Mouse (Mus musculus) CH12.LX (cell line): ENCODE data around the gene Ppfibp2. TPM values are rescaled to one million over a fixed set of nuclear protein-coding genes. Genes with fewer than 3 reads are reported as not detected.

ENCODE experiments used
- DNase-seq: peaks from one replicate; pipeline ENCODE4 v3.0.0-alpha.2; 2013; ENCODE audit errors: extremely low read depth
- H3K27ac ChIP-seq: 2 replicates; pipeline ENCODE4 v1.5.1; 2012; ENCODE audit warnings: low read depth, mild to moderate bottlenecking, control low read depth, moderate library complexity; ENCODE audit not compliant: insufficient read depth
- H3K27me3 ChIP-seq: replicated peaks from 2 replicates; pipeline ENCODE3; 2012; ENCODE audit warnings: inconsistent platforms
- H3K36me3 ChIP-seq, 2 experiments: replicated peaks in 1 of 2; 2 replicates each; pipeline versions ENCODE3 to v1.6.1; 2012; ENCODE audit warnings: inconsistent platforms in 1 of 2, low read length in 1 of 2, mild to moderate bottlenecking in 1 of 2, mixed read lengths in 1 of 2, moderate library complexity in 1 of 2; ENCODE audit not compliant: control insufficient read depth in 1 of 2, insufficient read depth in 1 of 2
- H3K4me1 ChIP-seq, 2 experiments: 2 replicates each; pipeline ENCODE4 v1.6.1; 2012; ENCODE audit warnings: inconsistent platforms in 1 of 2, moderate library complexity in 1 of 2; ENCODE audit not compliant: insufficient read depth in 2 of 2, control insufficient read depth in 1 of 2
- H3K4me2 ChIP-seq: 2 replicates; pipeline ENCODE4 v1.6.1; 2012; ENCODE audit warnings: low read depth, mild to moderate bottlenecking, control low read depth; ENCODE audit not compliant: poor library complexity, insufficient read depth, severe bottlenecking
- H3K4me3 ChIP-seq, 3 experiments: fragments of 150-350 bp in 1 of 3; sonication (generic) in 1 of 3; replicated peaks in 1 of 3; 2 replicates each; pipeline versions ENCODE3 to v1.5.1; 2011 to 2012; ENCODE audit warnings: low read depth in 2 of 3, low read length in 2 of 3, mild to moderate bottlenecking in 2 of 3, moderate library complexity in 2 of 3, control low read depth in 1 of 3, improper control_type of control experiment in 1 of 3, inconsistent platforms in 1 of 3, mixed read lengths in 1 of 3; ENCODE audit not compliant: poor library complexity in 1 of 3
- H3K79me2 ChIP-seq: replicated peaks from 2 replicates; pipeline ENCODE4 v1.6.1; 2012; ENCODE audit warnings: mild to moderate bottlenecking, moderate library complexity; ENCODE audit not compliant: control insufficient read depth, poor library complexity, insufficient read depth, severe bottlenecking; ENCODE audit errors: extremely low read depth
- H3K9ac ChIP-seq: 2 replicates; pipeline ENCODE4 v1.6.1; 2012; ENCODE audit warnings: low read depth, mild to moderate bottlenecking, control low read depth, moderate library complexity; ENCODE audit not compliant: insufficient read depth
- H3K9me3 ChIP-seq: replicated peaks from 2 replicates; pipeline ENCODE3; 2012; ENCODE audit warnings: low read length, inconsistent platforms, mixed read lengths
- BHLHE40 ChIP-seq: IDR thresholded peaks from 2 replicates; pipeline ENCODE4 v1.6.1; 2011; ENCODE audit warnings: mild to moderate bottlenecking, low read depth, low read length, improper control_type of control experiment
- CHD1 ChIP-seq: IDR thresholded peaks from 2 replicates; pipeline ENCODE4 v1.6.1; 2012; ENCODE audit warnings: low read depth, low read length, improper control_type of control experiment, inconsistent platforms
- CHD2 ChIP-seq: IDR thresholded peaks from 2 replicates; pipeline ENCODE4 v1.6.1; 2011; ENCODE audit warnings: low read length, improper control_type of control experiment
- CTCF ChIP-seq, 2 experiments: IDR thresholded peaks in 1 of 2; conservative IDR thresholded peaks in 1 of 2; 2 replicates each; pipeline ENCODE4 v1.5.1; 2011 to 2012; ENCODE audit warnings: low read depth in 2 of 2, low read length in 2 of 2, improper control_type of control experiment in 1 of 2, inconsistent platforms in 1 of 2, mild to moderate bottlenecking in 1 of 2, moderate library complexity in 1 of 2
- E2F4 ChIP-seq: IDR thresholded peaks from 2 replicates; pipeline ENCODE4 v1.6.1; 2011; ENCODE audit warnings: low read depth, low read length, improper control_type of control experiment; ENCODE audit not compliant: insufficient replicate concordance
- ELF1 ChIP-seq: IDR thresholded peaks from 2 replicates; pipeline ENCODE4 v1.6.1; 2014; ENCODE audit warnings: low read depth, mild to moderate bottlenecking, inconsistent platforms, low read length, improper control_type of control experiment
- EP300 ChIP-seq: IDR thresholded peaks from 2 replicates; pipeline ENCODE4 v1.6.1; 2011; ENCODE audit warnings: low read length, improper control_type of control experiment
- ETS1 ChIP-seq: conservative IDR thresholded peaks from 2 replicates; pipeline ENCODE4 v1.6.1; 2012; ENCODE audit warnings: low read depth, mild to moderate bottlenecking, inconsistent platforms, low read length, improper control_type of control experiment, moderate library complexity
- GABPA ChIP-seq: IDR thresholded peaks from 2 replicates; pipeline ENCODE4 v1.6.1; 2012; ENCODE audit warnings: low read depth, low read length, improper control_type of control experiment, inconsistent platforms; ENCODE audit not compliant: insufficient replicate concordance
- HCFC1 ChIP-seq: IDR thresholded peaks from 2 replicates; pipeline ENCODE4 v1.6.1; 2012; ENCODE audit warnings: low read depth, mild to moderate bottlenecking, inconsistent platforms, low read length, improper control_type of control experiment
- IRF4 ChIP-seq: IDR thresholded peaks from 2 replicates; pipeline ENCODE4 v1.6.1; 2014; ENCODE audit warnings: low read depth, mild to moderate bottlenecking, inconsistent platforms, low read length, improper control_type of control experiment
- JUN ChIP-seq: IDR thresholded peaks from 2 replicates; pipeline ENCODE4 v1.6.1; 2011; ENCODE audit warnings: low read depth, mild to moderate bottlenecking, low read length, improper control_type of control experiment, moderate library complexity; ENCODE audit not compliant: insufficient read depth
- JUND ChIP-seq: conservative IDR thresholded peaks from 2 replicates; pipeline ENCODE4 v1.6.1; 2011; ENCODE audit warnings: low read depth, low read length, improper control_type of control experiment
- KAT2A ChIP-seq: IDR thresholded peaks from 2 replicates; pipeline ENCODE4 v1.6.1; 2012; ENCODE audit warnings: low read length, improper control_type of control experiment, inconsistent platforms; ENCODE audit not compliant: insufficient replicate concordance
- MAFK ChIP-seq: IDR thresholded peaks from 2 replicates; pipeline ENCODE4 v1.6.1; 2011; ENCODE audit warnings: low read length, improper control_type of control experiment; ENCODE audit not compliant: insufficient replicate concordance
- MAX ChIP-seq: IDR thresholded peaks from 2 replicates; pipeline ENCODE4 v1.6.1; 2011; ENCODE audit warnings: low read length, improper control_type of control experiment
- MAZ ChIP-seq: IDR thresholded peaks from 2 replicates; pipeline ENCODE4 v1.6.1; 2012; ENCODE audit warnings: low read depth, mild to moderate bottlenecking, inconsistent platforms, low read length, improper control_type of control experiment, moderate library complexity
- MEF2A ChIP-seq: IDR thresholded peaks from 2 replicates; pipeline ENCODE4 v1.6.1; 2014; ENCODE audit warnings: low read depth, mild to moderate bottlenecking, inconsistent platforms, low read length, improper control_type of control experiment, borderline replicate concordance
- MXI1 ChIP-seq: IDR thresholded peaks from 2 replicates; pipeline ENCODE4 v1.6.1; 2011; ENCODE audit warnings: mild to moderate bottlenecking, low read depth, low read length, improper control_type of control experiment
- MYC ChIP-seq: IDR thresholded peaks from 2 replicates; pipeline ENCODE4 v1.6.1; 2011; ENCODE audit warnings: low read depth, mild to moderate bottlenecking, improper control_type of control experiment, low read length
- NELFE ChIP-seq: IDR thresholded peaks from 2 replicates; pipeline ENCODE4 v1.6.1; 2011; ENCODE audit warnings: low read depth, low read length, improper control_type of control experiment
- NRF1 ChIP-seq: IDR thresholded peaks from 2 replicates; pipeline ENCODE4 v1.6.1; 2014; ENCODE audit warnings: low read depth, mild to moderate bottlenecking, inconsistent platforms, low read length, improper control_type of control experiment, moderate library complexity
- PAX5 ChIP-seq: IDR thresholded peaks from 2 replicates; pipeline ENCODE4 v1.6.1; 2012; ENCODE audit warnings: low read length, inconsistent platforms, mixed read lengths
- POLR2A ChIP-seq: IDR thresholded peaks from 2 replicates; pipeline ENCODE4 v1.6.1; 2011; ENCODE audit warnings: low read depth, mild to moderate bottlenecking, improper control_type of control experiment, low read length
- POLR2AphosphoS2 ChIP-seq: IDR thresholded peaks from 2 replicates; pipeline ENCODE4 v1.6.1; 2011; ENCODE audit warnings: low read depth, low read length, improper control_type of control experiment
- RAD21 ChIP-seq: IDR thresholded peaks from 2 replicates; pipeline ENCODE4 v1.6.1; 2011; ENCODE audit warnings: low read depth, mild to moderate bottlenecking, low read length, improper control_type of control experiment, moderate library complexity
- RCOR1 ChIP-seq: conservative IDR thresholded peaks from 2 replicates; pipeline ENCODE4 v1.6.1; 2012; ENCODE audit warnings: low read depth, mild to moderate bottlenecking, inconsistent platforms, low read length, improper control_type of control experiment
- SIN3A ChIP-seq: IDR thresholded peaks from 2 replicates; pipeline ENCODE4 v1.6.1; 2012; ENCODE audit warnings: low read length, improper control_type of control experiment, inconsistent platforms
- SMC3 ChIP-seq: IDR thresholded peaks from 2 replicates; pipeline ENCODE4 v1.6.1; 2011; ENCODE audit warnings: low read depth, low read length, improper control_type of control experiment
- TBP ChIP-seq: conservative IDR thresholded peaks from 2 replicates; pipeline ENCODE4 v1.6.1; 2011; ENCODE audit warnings: low read depth, low read length, improper control_type of control experiment
- TCF12 ChIP-seq: IDR thresholded peaks from 2 replicates; pipeline ENCODE4 v1.6.1; 2014; ENCODE audit warnings: low read depth, mild to moderate bottlenecking, inconsistent platforms, low read length, improper control_type of control experiment
- UBTF ChIP-seq: IDR thresholded peaks from 2 replicates; pipeline ENCODE4 v1.6.1; 2012; ENCODE audit warnings: low read depth, mild to moderate bottlenecking, inconsistent platforms, low read length, improper control_type of control experiment, moderate library complexity
- USF1 ChIP-seq: IDR thresholded peaks from 2 replicates; pipeline ENCODE4 v1.6.1; 2014; ENCODE audit warnings: low read depth, mild to moderate bottlenecking, inconsistent platforms, low read length, improper control_type of control experiment
- USF2 ChIP-seq: conservative IDR thresholded peaks from 2 replicates; pipeline ENCODE4 v1.6.1; 2011; ENCODE audit warnings: low read depth, low read length, improper control_type of control experiment
- ZC3H11A ChIP-seq: IDR thresholded peaks from 2 replicates; pipeline ENCODE4 v1.6.1; 2012; ENCODE audit warnings: low read depth, mild to moderate bottlenecking, inconsistent platforms, low read length, improper control_type of control experiment
- ZKSCAN1 ChIP-seq: IDR thresholded peaks from 2 replicates; pipeline ENCODE4 v1.6.1; 2012; ENCODE audit warnings: low read depth, inconsistent platforms, low read length, improper control_type of control experiment, borderline replicate concordance
- ZMIZ1 ChIP-seq: IDR thresholded peaks from 2 replicates; pipeline ENCODE4 v1.6.1; 2012; ENCODE audit warnings: low read depth, mild to moderate bottlenecking, inconsistent platforms, low read length, improper control_type of control experiment
- ZNF384 ChIP-seq: IDR thresholded peaks from 2 replicates; pipeline ENCODE4 v1.6.1; 2012; ENCODE audit warnings: low read depth, low read length, improper control_type of control experiment, inconsistent platforms
- dilution Hi-C: fragments of 300-500 bp; cut with MboI; formaldehyde crosslinking; loops from 2 replicates; pipeline ENCODE4 v1.14.3; 2020; ENCODE audit warnings: low sequenced_read_pairs; ENCODE audit not compliant: extremely low pct_unique_long_range_greater_than_20kb, extremely low pct_ligation_motif_present
- in situ Hi-C: fragments of 300-500 bp; cut with MboI; formaldehyde crosslinking; loops from 3 replicates; pipeline ENCODE4 v1.14.3; 2019; ENCODE audit warnings: low sequenced_read_pairs, low pct_ligation_motif_present, low pct_unique_long_range_greater_than_20kb, mixed read lengths
- polyA plus RNA-seq: library from polyadenylated mRNA; unstranded; fragments of >175 nt; gene quantifications from 2 replicates; pipeline ENCODE4 v1.2.1, GENCODE M21; 2012; ENCODE audit warnings: low read depth; ENCODE audit not compliant: insufficient read length
- total RNA-seq, 2 experiments: library from RNA; depleted of rRNA; stranded (reverse); fragments of 300-350 nt in 1 of 2; fragments of >200 nt in 1 of 2; gene quantifications; 2 replicates each; pipeline ENCODE4 v1.2.3; 2012 to 2014

Gene Ppfibp2
- total and polyA plus RNA-seq, 3 experiments = 30.2 to 40.3 (median 40.2) TPM

- in situ Hi-C loops = no loop called here
- DNase-seq = peak; percentile 95
- peak overlapping the region; percentile 98 for H3K27ac ChIP-seq
- peak overlapping the region; percentile 67 for H3K4me2 ChIP-seq
- H3K4me3 ChIP-seq = no peak overlapping the region
- dilution Hi-C loops = no loop called here
- H3K27me3 ChIP-seq = no peaks in the 10 kb centered on the region
- peaks cover 17 to 66% of the 10 kb centered on the region in 2 experiments for H3K36me3 ChIP-seq
- H3K9me3 ChIP-seq = no peaks in the 10 kb centered on the region
- H3K79me2 ChIP-seq = peaks cover 55% of the 10 kb centered on the region
- TF ChIP-seq EP300 (peak; percentile 94), POLR2AphosphoS2 (no peak), USF2 (no peak), RCOR1 (peak; percentile 93), USF1 (no peak), SIN3A (peak; percentile 72), TCF12 (peak; percentile 90), POLR2A (peak; percentile 25; the same call in 1 of the 2 replicates), IRF4 (peak; percentile 93), ZNF384 (peak; percentile 87), ETS1 (peak; percentile 86), PAX5 (no peak), ELF1 (peak; percentile 41; the same call in 1 of the 2 replicates), ZMIZ1 (no peak), CHD2 (peak; percentile 77), JUN (peak; percentile 75; the same call in 1 of the 2 replicates), HCFC1 (0 out of 2 replicates have a peak, but pooled peaks have one; percentile 24), MXI1 (0 out of 2 replicates have a peak, but pooled peaks have one; percentile 22), ZKSCAN1 (0 out of 2 replicates have a peak, but pooled peaks have one; percentile 17), MAFK (peak; percentile 85), ZC3H11A (no peak), MAZ (peak; percentile 74), KAT2A (no peak), BHLHE40 (peak; percentile 89), TBP (no peak), GABPA (no peak), SMC3 (peak; percentile 12), NELFE (no peak), E2F4 (no peak), JUND (peak; percentile 79), CHD1 (peak; percentile 78; the same call in 1 of the 2 replicates), NRF1 (no peak), MYC (peak; percentile 58; the same call in 1 of the 2 replicates), MEF2A (peak; percentile 97), CTCF (conservative IDR thresholded peaks at IDR 0.05 in 1 of 2, IDR thresholded peaks at IDR 0.05 in 1 of 2; ENCODE audit: low read depth in 2 of 2, low read length in 2 of 2) (no peak), MAX (peak; percentile 64; the same call in 1 of the 2 replicates), RAD21 (peak; percentile 18), UBTF (no peak)
- TF ChIP-seq, all 38 proteins: peak for 24
- H3K4me1 ChIP-seq = peaks cover 36 to 90% of the 10 kb centered on the region in 2 experiments
- H3K9ac ChIP-seq = peak overlapping the region; percentile 44
Measured at GRCm38 (mm10) chr7:107609622-107610255, 14.7 kb downstream of the Ppfibp2 start.
